Mouse (Mus musculus) MEL (cell line): Measurements from ENCODE around the gene Rab38. TPM values are rescaled to one million over a fixed set of nuclear protein-coding genes. Genes with fewer than 3 reads are reported as not detected.
A peak's percentile ranks its signal among the peaks of the same experiment; 100 is the strongest.

ENCODE experiments used
- DNase-seq: peaks from one replicate; pipeline ENCODE4 v3.0.0; 2011; ENCODE audit warnings: low read depth, low spot score
- H3K27ac ChIP-seq: 2 replicates; pipeline ENCODE4 v1.5.1; 2012; ENCODE audit warnings: low read depth, mild to moderate bottlenecking, control low read depth, low read length, moderate library complexity; ENCODE audit not compliant: control insufficient read depth
- H3K27me3 ChIP-seq, 2 experiments: fragments of 150-350 bp in 1 of 2; sonication (generic) in 1 of 2; 2 replicates each; pipeline ENCODE4 v1.6.1; 2012; ENCODE audit warnings: low read length in 2 of 2, mild to moderate bottlenecking in 2 of 2, improper control_type of control experiment in 1 of 2, moderate library complexity in 1 of 2; ENCODE audit not compliant: insufficient read depth in 2 of 2, control insufficient read depth in 1 of 2
- H3K36me3 ChIP-seq, 2 experiments: 2 replicates each; pipeline ENCODE4 v1.6.1; 2012 to 2014; ENCODE audit warnings: low read length in 2 of 2, improper control_type of control experiment in 1 of 2, inconsistent platforms in 1 of 2, mild to moderate bottlenecking in 1 of 2; ENCODE audit not compliant: insufficient read depth in 2 of 2, control insufficient read depth in 1 of 2
- H3K4me1 ChIP-seq, 2 experiments: fragments of 150-350 bp in 1 of 2; sonication (generic) in 1 of 2; 2 replicates each; pipeline ENCODE4 v1.6.1; 2012; ENCODE audit warnings: low read length in 2 of 2, improper control_type of control experiment in 1 of 2, mild to moderate bottlenecking in 1 of 2; ENCODE audit not compliant: insufficient read depth in 2 of 2, control insufficient read depth in 1 of 2
- H3K4me3 ChIP-seq, 2 experiments: fragments of 150-350 bp in 1 of 2; sonication (generic) in 1 of 2; 2 replicates each; pipeline ENCODE4 v1.5.1; 2012; ENCODE audit warnings: low read depth in 2 of 2, low read length in 2 of 2, mild to moderate bottlenecking in 2 of 2, moderate library complexity in 2 of 2, control low read depth in 1 of 2, improper control_type of control experiment in 1 of 2; ENCODE audit not compliant: control insufficient read depth in 1 of 2, insufficient read depth in 1 of 2
- H3K79me2 ChIP-seq: 2 replicates; pipeline ENCODE4 v1.6.1; 2012; ENCODE audit warnings: mild to moderate bottlenecking, low read length, moderate library complexity; ENCODE audit not compliant: control insufficient read depth, poor library complexity, insufficient read depth
- H3K9ac ChIP-seq: 2 replicates; pipeline ENCODE4 v1.6.1; 2012; ENCODE audit warnings: low read depth, mild to moderate bottlenecking, control low read depth, low read length, moderate library complexity; ENCODE audit not compliant: control insufficient read depth, poor library complexity, severe bottlenecking
- H3K9me3 ChIP-seq: fragments of 150-350 bp; sonication (generic); replicated peaks from 2 replicates; pipeline ENCODE4 v1.6.1; 2012; ENCODE audit warnings: mild to moderate bottlenecking, low read length, improper control_type of control experiment, moderate library complexity; ENCODE audit not compliant: insufficient read depth
- CHD1 ChIP-seq: IDR thresholded peaks from 2 replicates; pipeline ENCODE4 v1.6.1; 2012; ENCODE audit warnings: low read depth, mild to moderate bottlenecking, inconsistent platforms, low read length, improper control_type of control experiment
- CHD2 ChIP-seq: IDR thresholded peaks from 2 replicates; pipeline ENCODE4 v1.6.1; 2011; ENCODE audit warnings: low read length, improper control_type of control experiment
- CTCF ChIP-seq, 3 experiments: IDR thresholded peaks in 2 of 3; conservative IDR thresholded peaks in 1 of 3; 2 replicates each; pipeline ENCODE4 v1.5.1; 2011 to 2012; ENCODE audit warnings: low read length in 3 of 3, low read depth in 2 of 3, mild to moderate bottlenecking in 2 of 3, improper control_type of control experiment in 1 of 3, inconsistent platforms in 1 of 3, mixed read lengths in 1 of 3, moderate library complexity in 1 of 3; ENCODE audit not compliant: control insufficient read depth in 1 of 3, insufficient read depth in 1 of 3, poor library complexity in 1 of 3, severe bottlenecking in 1 of 3
- ELF1 ChIP-seq: IDR thresholded peaks from 2 replicates; pipeline ENCODE4 v1.6.1; 2014; ENCODE audit warnings: low read depth, mild to moderate bottlenecking, inconsistent platforms, low read length, improper control_type of control experiment, moderate library complexity
- EP300 ChIP-seq, 2 experiments: IDR thresholded peaks; 2 replicates each; pipeline ENCODE4 v1.6.1; 2011; ENCODE audit warnings: improper control_type of control experiment in 2 of 2, low read length in 2 of 2, low read depth in 1 of 2, mild to moderate bottlenecking in 1 of 2
- ETS1 ChIP-seq: IDR thresholded peaks from 2 replicates; pipeline ENCODE4 v1.6.1; 2012; ENCODE audit warnings: low read depth, mild to moderate bottlenecking, inconsistent platforms, low read length, improper control_type of control experiment, moderate library complexity
- GABPA ChIP-seq: IDR thresholded peaks from 2 replicates; pipeline ENCODE4 v1.6.1; 2012; ENCODE audit warnings: low read depth, mild to moderate bottlenecking, inconsistent platforms, low read length, improper control_type of control experiment, moderate library complexity
- HCFC1 ChIP-seq: IDR thresholded peaks from 2 replicates; pipeline ENCODE4 v1.6.1; 2012; ENCODE audit warnings: low read depth, mild to moderate bottlenecking, inconsistent platforms, low read length, improper control_type of control experiment, moderate library complexity
- JUND ChIP-seq: IDR thresholded peaks from 2 replicates; pipeline ENCODE4 v1.6.1; 2011; ENCODE audit warnings: low read depth, mild to moderate bottlenecking, improper control_type of control experiment, low read length
- KAT2A ChIP-seq: conservative IDR thresholded peaks from 2 replicates; pipeline ENCODE4 v1.6.1; 2012; ENCODE audit warnings: low read depth, low read length, improper control_type of control experiment, inconsistent platforms
- MAFK ChIP-seq: IDR thresholded peaks from 2 replicates; pipeline ENCODE4 v1.6.1; 2011; ENCODE audit warnings: low read depth, mild to moderate bottlenecking, low read length, improper control_type of control experiment, borderline replicate concordance
- MAX ChIP-seq: IDR thresholded peaks from 2 replicates; pipeline ENCODE4 v1.6.1; 2011; ENCODE audit warnings: low read length, improper control_type of control experiment
- MAZ ChIP-seq: IDR thresholded peaks from 2 replicates; pipeline ENCODE4 v1.6.1; 2012; ENCODE audit warnings: low read depth, mild to moderate bottlenecking, inconsistent platforms, low read length, improper control_type of control experiment
- MEF2A ChIP-seq: IDR thresholded peaks from 2 replicates; pipeline ENCODE4 v1.6.1; 2014; ENCODE audit warnings: low read depth, mild to moderate bottlenecking, inconsistent platforms, low read length, improper control_type of control experiment; ENCODE audit not compliant: poor library complexity, insufficient replicate concordance, severe bottlenecking; ENCODE audit errors: extremely low read depth
- MYB ChIP-seq: IDR thresholded peaks from 2 replicates; pipeline ENCODE4 v1.6.1; 2011; ENCODE audit warnings: mild to moderate bottlenecking, low read depth, low read length, improper control_type of control experiment
- NRF1 ChIP-seq: IDR thresholded peaks from 2 replicates; pipeline ENCODE4 v1.6.1; 2014; ENCODE audit warnings: low read depth, mild to moderate bottlenecking, inconsistent platforms, low read length, improper control_type of control experiment, moderate library complexity; ENCODE audit not compliant: poor library complexity, insufficient read depth, severe bottlenecking
- POLR2AphosphoS2 ChIP-seq: IDR thresholded peaks from 2 replicates; pipeline ENCODE4 v1.6.1; 2011; ENCODE audit warnings: low read length, improper control_type of control experiment
- POLR2AphosphoS5 ChIP-seq: IDR thresholded peaks from 2 replicates; pipeline ENCODE4 v1.6.1; 2012; ENCODE audit warnings: low read depth, borderline replicate concordance, mild to moderate bottlenecking, inconsistent platforms, low read length, moderate library complexity, mixed read lengths
- RAD21 ChIP-seq: IDR thresholded peaks from 2 replicates; pipeline ENCODE4 v1.6.1; 2011; ENCODE audit warnings: mild to moderate bottlenecking, low read depth, low read length, improper control_type of control experiment
- RCOR1 ChIP-seq: IDR thresholded peaks from 2 replicates; pipeline ENCODE4 v1.6.1; 2012; ENCODE audit warnings: low read depth, mild to moderate bottlenecking, inconsistent platforms, low read length, improper control_type of control experiment
- SIN3A ChIP-seq: IDR thresholded peaks from 2 replicates; pipeline ENCODE4 v1.6.1; 2012; ENCODE audit warnings: low read length, improper control_type of control experiment, inconsistent platforms
- TAL1 ChIP-seq: IDR thresholded peaks from 2 replicates; pipeline ENCODE4 v1.6.1; 2012; ENCODE audit warnings: mild to moderate bottlenecking, inconsistent platforms, low read length, moderate library complexity, mixed read lengths
- TBP ChIP-seq: IDR thresholded peaks from 2 replicates; pipeline ENCODE4 v1.8.0; 2011; ENCODE audit warnings: low read depth, low read length, improper control_type of control experiment
- TCF12 ChIP-seq: IDR thresholded peaks from 2 replicates; pipeline ENCODE4 v1.6.1; 2014; ENCODE audit warnings: low read depth, mild to moderate bottlenecking, inconsistent platforms, low read length, improper control_type of control experiment, moderate library complexity
- UBTF ChIP-seq: IDR thresholded peaks from 2 replicates; pipeline ENCODE4 v1.6.1; 2012; ENCODE audit warnings: low read depth, mild to moderate bottlenecking, inconsistent platforms, low read length, improper control_type of control experiment, moderate library complexity, borderline replicate concordance; ENCODE audit not compliant: insufficient read depth
- USF1 ChIP-seq: IDR thresholded peaks from 2 replicates; pipeline ENCODE4 v1.6.1; 2014; ENCODE audit warnings: low read depth, mild to moderate bottlenecking, inconsistent platforms, low read length, improper control_type of control experiment, moderate library complexity
- USF2 ChIP-seq, 2 experiments: IDR thresholded peaks; 2 replicates each; pipeline ENCODE4 v1.6.1; 2011 to 2012; ENCODE audit warnings: improper control_type of control experiment in 2 of 2, low read length in 2 of 2, borderline replicate concordance in 1 of 2, inconsistent platforms in 1 of 2, low read depth in 1 of 2, mild to moderate bottlenecking in 1 of 2; ENCODE audit not compliant: insufficient read depth in 1 of 2
- ZC3H11A ChIP-seq: IDR thresholded peaks from 2 replicates; pipeline ENCODE4 v1.6.1; 2012; ENCODE audit warnings: low read depth, mild to moderate bottlenecking, inconsistent platforms, low read length, improper control_type of control experiment
- ZKSCAN1 ChIP-seq: IDR thresholded peaks from 2 replicates; pipeline ENCODE4 v1.6.1; 2012; ENCODE audit warnings: low read depth, mild to moderate bottlenecking, inconsistent platforms, low read length, improper control_type of control experiment, moderate library complexity
- ZMIZ1 ChIP-seq: IDR thresholded peaks from 2 replicates; pipeline ENCODE4 v1.6.1; 2012; ENCODE audit warnings: low read depth, mild to moderate bottlenecking, inconsistent platforms, low read length, improper control_type of control experiment, moderate library complexity
- ZNF384 ChIP-seq: IDR thresholded peaks from 2 replicates; pipeline ENCODE4 v1.6.1; 2012; ENCODE audit warnings: low read depth, mild to moderate bottlenecking, inconsistent platforms, low read length, improper control_type of control experiment
- polyA plus RNA-seq, 2 experiments: library from polyadenylated mRNA; stranded (reverse) in 1 of 2; unstranded in 1 of 2; fragments of >175 nt in 1 of 2; fragments of >200 nt in 1 of 2; gene quantifications; 2 replicates each; pipeline versions ENCODE4 v1.2.1 to v1.2.4; 2012; ENCODE audit warnings: low replicate concordance in 2 of 2, low read depth in 1 of 2; ENCODE audit not compliant: insufficient read length in 2 of 2, insufficient read depth in 1 of 2, missing spikeins in 1 of 2
- total RNA-seq: library from RNA; depleted of rRNA; stranded (reverse); fragments of 300-350 nt; gene quantifications from 2 replicates; pipeline ENCODE4 v1.2.3, GENCODE M21; 2012

The Rab38 gene
- total and polyA plus RNA-seq, 3 experiments = 11.2 to 19.9 TPM; not detected in 1

GRCm38 (mm10) chr7:88467754-88468153, 37.7 kb downstream of the Rab38 start:
- no peak overlapping the region for H3K4me3 ChIP-seq
- H3K27ac ChIP-seq = no peak overlapping the region
- no peaks in the 10 kb centered on the region for H3K9me3 ChIP-seq
- DNase-seq = no peak
- no peak overlapping the region for H3K9ac ChIP-seq
- no peaks in the 10 kb centered on the region for H3K79me2 ChIP-seq
- TF ChIP-seq SIN3A (no peak), ETS1 (no peak), RAD21 (no peak), MYB (no peak), CHD1 (no peak), NRF1 (no peak), ZMIZ1 (no peak), USF2 (IDR thresholded peaks at IDR 0.05; ENCODE audit: borderline replicate concordance in 1 of 2, insufficient read depth in 1 of 2, low read depth in 1 of 2, low read length in 2 of 2) (no peak), POLR2AphosphoS2 (no peak), GABPA (no peak)
- TF ChIP-seq, all 39 proteins: peak for 0
- Histone ChIP-seq H3K36me3 (peaks cover 0 to 2% of the 10 kb centered on the region in 2 experiments; a peak in 1 of 4 replicates), H3K27me3 (no peaks in the 10 kb centered on the region), H3K4me1 (no peaks in the 10 kb centered on the region)

GRCm38 (mm10) chr7:88482110-88482619, 52.1 kb downstream of the Rab38 start:
- peak; percentile 85 for DNase-seq
- H3K9me3 ChIP-seq = no peaks in the 10 kb centered on the region
- peak overlapping the region; percentile 67 for H3K9ac ChIP-seq
- H3K4me3 ChIP-seq = peak overlapping the region; percentile 67 to 71
- H3K36me3 ChIP-seq = peaks cover 0 to 5% of the 10 kb centered on the region in 2 experiments; a peak in 2 of 4 replicates
- H3K4me1 ChIP-seq = peaks cover 0 to 11% of the 10 kb centered on the region in 2 experiments; a peak in 2 of 4 replicates
- no peaks in the 10 kb centered on the region; the same call in 1 of the 2 replicates for H3K79me2 ChIP-seq
- peak overlapping the region; percentile 91 for H3K27ac ChIP-seq
- no peaks in the 10 kb centered on the region for H3K27me3 ChIP-seq
- TF ChIP-seq HCFC1 (no peak), POLR2AphosphoS2 (no peak), CTCF (IDR thresholded peaks at IDR 0.05 in 2 of 3, conservative IDR thresholded peaks at IDR 0.05 in 1 of 3; ENCODE audit: control insufficient read depth in 1 of 3, insufficient read depth in 1 of 3, low read depth in 2 of 3, low read length in 3 of 3, poor library complexity in 1 of 3, severe bottlenecking in 1 of 3) (no peak), ZNF384 (no peak), SIN3A (peak; percentile 80), EP300 (IDR thresholded peaks at IDR 0.05; ENCODE audit: low read depth in 1 of 2, low read length in 2 of 2) (peak; percentile 71 to 87), TAL1 (peak; percentile 65), MAZ (no peak), POLR2AphosphoS5 (no peak), JUND (no peak), RCOR1 (no peak; the same call in 1 of the 2 replicates), TBP (no peak), RAD21 (no peak), ETS1 (peak; percentile 93), UBTF (no peak), ZC3H11A (no peak), ZKSCAN1 (no peak), MAX (peak; percentile 88), MEF2A (no peak), ELF1 (no peak), CHD1 (no peak), CHD2 (no peak), KAT2A (no peak), USF1 (no peak), TCF12 (peak; percentile 76), MAFK (no peak)
